Mouse (Mus musculus): ENCODE measurements around the gene Mdn1.

Gene Mdn1

GRCm38 (mm10) chr4:32656918-32657662 is at the start of gene Mdn1:
Mdn1 (plus strand) TSS chr4:32657119.
- ChIA-PET CTCF (interaction anchor here in 2 of 4 experiments (0.6 to 1.5 kb wide), 4 partner anchors 9 to 42 kb away, joined by 4 to 5 read pairs (median 4); partner anchors contain the start of gene Casp8ap2 (in 1 of the 2)), POLR2A (interaction anchor here (0.5 to 9.7 kb wide), 66 partner anchors 9 to 634 kb away, joined by 3 to 111 read pairs (median 4); partner anchors contain the start of genes Casp8ap2 (in 3 of the 4), Lyrm2 (in 2 of the 4) and Rragd (in 1 of the 4))

GRCm38 (mm10) chr4:32615034-32615881 is 41.7 kb upstream of the Mdn1 start, which contains the start of gene Casp8ap2:
Casp8ap2 (plus strand) TSS chr4:32615451.
- POLR2A ChIA-PET: interaction anchor here in 3 of 4 experiments (0.5 to 4.8 kb wide), 71 partner anchors 9 to 959 kb away, joined by 3 to 50 read pairs (median 4); partner anchors contain the start of genes Lyrm2 (in 3 of the 3), Mdn1 (in 3 of the 3) and Rngtt (in 2 of the 3)

GRCm38 (mm10) chr4:32621637-32622036 is 35.3 kb upstream of the Mdn1 start:
- ChIA-PET POLR2A (interaction anchor here in 1 of 4 experiments (0.6 kb wide), 1 partner anchor 101 kb away, joined by 3 read pairs; no protein-coding TSS in a partner anchor), CTCF (no interaction called here)

More at GRCm38 (mm10) chr4:32615034-32615881, 41.7 kb upstream of the Mdn1 start, which contains the start of gene Casp8ap2:
- CTCF ChIA-PET: interaction anchor here (0.6 to 1.8 kb wide), 7 partner anchors 28 to 129 kb away, joined by 3 to 9 read pairs (median 4); partner anchors contain the start of gene Mdn1 (in 1 of the 4)

- CTCF ChIA-PET: no interaction called here
- POLR2A ChIA-PET: interaction anchor here in 2 of 4 experiments (1.0 to 2.5 kb wide), 9 partner anchors 9 to 97 kb away, joined by 3 to 10 read pairs (median 4); partner anchors contain the start of gene Casp8ap2 (in 2 of the 2)
Observed at GRCm38 (mm10) chr4:32651669-32652068, 5.2 kb upstream of the Mdn1 start.

GRCm38 (mm10) chr4:32656146-32656904 is 594 bp upstream of the Mdn1 start:
- CTCF ChIA-PET: interaction anchor here in 2 of 4 experiments (0.6 to 0.9 kb wide), 3 partner anchors 9 to 41 kb away, joined by 4 to 5 read pairs (median 4); partner anchors contain the start of gene Casp8ap2 (in 1 of the 2)
- POLR2A ChIA-PET: interaction anchor here (0.5 to 9.7 kb wide), 59 partner anchors 9 to 633 kb away, joined by 3 to 111 read pairs (median 5); partner anchors contain the start of genes Casp8ap2 (in 3 of the 4) and Lyrm2 (in 2 of the 4)

- POLR2A ChIA-PET: interaction anchor here in 2 of 4 experiments (0.6 to 8.9 kb wide), 4 partner anchors 6 to 375 kb away, joined by 3 to 111 read pairs (median 3); partner anchors contain the start of gene Mdn1 (in 1 of the 2)
- CTCF ChIA-PET: no interaction called here
Observed at GRCm38 (mm10) chr4:32665843-32666242, 8.9 kb downstream of the Mdn1 start.

GRCm38 (mm10) chr4:32668291-32668690 is 11.4 kb downstream of the Mdn1 start:
- ChIA-PET CTCF (interaction anchor here in 2 of 4 experiments (0.8 to 0.9 kb wide), 2 partner anchors 32 to 81 kb away, joined by 3 to 4 read pairs; no protein-coding TSS in a partner anchor), POLR2A (interaction anchor here in 1 of 4 experiments (0.8 to 8.9 kb wide), 4 partner anchors 8 to 13 kb away, joined by 3 to 111 read pairs (median 14); partner anchors contain the start of gene Mdn1)

- ChIA-PET CTCF (interaction anchor here in 3 of 4 experiments (0.6 to 2.0 kb wide), 9 partner anchors 11 to 450 kb away, joined by 3 to 9 read pairs (median 3); partner anchors contain the start of gene Mdn1 (in 1 of the 3)), POLR2A (interaction anchor here in 3 of 4 experiments (0.7 to 8.9 kb wide), 16 partner anchors 9 to 388 kb away, joined by 3 to 111 read pairs (median 4); partner anchors contain the start of genes Mdn1 (in 2 of the 3) and Casp8ap2 (in 1 of the 3))
Observed at GRCm38 (mm10) chr4:32669825-32670224, 12.9 kb downstream of the Mdn1 start.

GRCm38 (mm10) chr4:32674025-32674424 is 17.1 kb downstream of the Mdn1 start:
- ChIA-PET CTCF (interaction anchor here in 1 of 4 experiments (0.6 kb wide), 1 partner anchor 445 kb away, joined by 4 read pairs; no protein-coding TSS in a partner anchor), POLR2A (interaction anchor here in 1 of 4 experiments (0.8 to 8.9 kb wide), 5 partner anchors 9 to 68 kb away, joined by 3 to 111 read pairs (median 7); partner anchors contain the start of gene Mdn1)

- POLR2A ChIA-PET: interaction anchor here in 2 of 4 experiments (0.9 to 2.5 kb wide), 7 partner anchors 10 to 62 kb away, joined by 3 to 10 read pairs (median 4); partner anchors contain the start of genes Casp8ap2 (in 1 of the 2) and Mdn1 (in 1 of the 2)
- CTCF ChIA-PET: no interaction called here
Observed at GRCm38 (mm10) chr4:32677471-32677870, 20.6 kb downstream of the Mdn1 start.

GRCm38 (mm10) chr4:32680843-32681242 is 23.9 kb downstream of the Mdn1 start:
- POLR2A ChIA-PET: interaction anchor here in 3 of 4 experiments (0.7 to 5.1 kb wide), 9 partner anchors 10 to 186 kb away, joined by 3 to 23 read pairs (median 4); partner anchors contain the start of gene Mdn1 (in 1 of the 3)

GRCm38 (mm10) chr4:32682471-32682870 is 25.6 kb downstream of the Mdn1 start:
- ChIA-PET CTCF (interaction anchor here in 1 of 4 experiments (1.4 kb wide), 1 partner anchor 96 kb away, joined by 4 read pairs; no protein-coding TSS in a partner anchor), POLR2A (interaction anchor here in 2 of 4 experiments (1.1 to 5.1 kb wide), 8 partner anchors 8 to 67 kb away, joined by 4 to 23 read pairs (median 6); partner anchors contain the start of genes Mdn1 (in 2 of the 2) and Casp8ap2 (in 1 of the 2))

More at GRCm38 (mm10) chr4:32680843-32681242, 23.9 kb downstream of the Mdn1 start:
- CTCF ChIA-PET: interaction anchor here in 3 of 4 experiments (0.6 to 2.0 kb wide), 9 partner anchors 10 to 189 kb away, joined by 3 to 10 read pairs (median 3); partner anchors contain the start of gene Casp8ap2 (in 1 of the 3)

GRCm38 (mm10) chr4:32683061-32683582 is 26.2 kb downstream of the Mdn1 start:
- POLR2A ChIA-PET: interaction anchor here in 2 of 4 experiments (0.5 to 5.1 kb wide), 13 partner anchors 9 to 68 kb away, joined by 3 to 23 read pairs (median 4); partner anchors contain the start of genes Casp8ap2 (in 2 of the 2) and Mdn1 (in 2 of the 2)
- CTCF ChIA-PET: interaction anchor here in 1 of 4 experiments (0.6 to 1.4 kb wide), 2 partner anchors 65 to 97 kb away, joined by 4 to 6 read pairs; no protein-coding TSS in a partner anchor

- CTCF ChIA-PET: interaction anchor here in 2 of 4 experiments (0.5 to 0.7 kb wide), 2 partner anchors 37 to 112 kb away, joined by 3 read pairs; no protein-coding TSS in a partner anchor
Observed at GRCm38 (mm10) chr4:32717733-32718132, 60.8 kb downstream of the Mdn1 start.

GRCm38 (mm10) chr4:32745394-32745793 is 88.5 kb downstream of the Mdn1 start:
- POLR2A ChIA-PET: interaction anchor here in 3 of 4 experiments (0.6 to 1.6 kb wide), 6 partner anchors 14 to 184 kb away, joined by 3 to 5 read pairs (median 4); partner anchors contain the start of gene Mdn1 (in 1 of the 3)
- CTCF ChIA-PET: interaction anchor here in 1 of 4 experiments (1.0 kb wide), 1 partner anchor 11 kb away, joined by 4 read pairs; no protein-coding TSS in a partner anchor

More at GRCm38 (mm10) chr4:32717733-32718132, 60.8 kb downstream of the Mdn1 start:
- POLR2A ChIA-PET: interaction anchor here in 1 of 4 experiments (0.9 to 2.6 kb wide), 2 partner anchors 17 to 26 kb away, joined by 3 to 9 read pairs; no protein-coding TSS in a partner anchor
